Mouse (Mus musculus) left cerebral cortex, postnatal 36 days (tissue): ENCODE measurements around the gene Fam89b. TPM values are rescaled to one million over a fixed set of nuclear protein-coding genes. Genes with fewer than 3 reads are reported as not detected.
"Not testable (repeated sequence)": the region's sequence is repeated elsewhere in the genome, so short reads cannot be mapped to it uniquely, and the experiment has no call there.

Source experiments
- DNase-seq, 2 experiments: peaks; one replicate each; pipeline ENCODE4 v3.0.0; 2021 to 2022; ENCODE audit warnings: low spot score in 2 of 2, mixed read lengths in 1 of 2
- intact Hi-C: fragments of 180-260 bp; cut with DNase I; formaldehyde crosslinking; loops from one replicate; pipeline ENCODE4 v1.15.1; 2025
- microRNA-seq: library from miRNA; unstranded; fragments of <30 nt; microRNA quantifications from one replicate; pipeline ENCODE4 v1.2.0, GENCODE M21; 2022
- total RNA-seq, 2 experiments: library from RNA; stranded (reverse); gene quantifications; 2 replicates each; pipeline ENCODE4 v1.2.3; 2021

Gene Fam89b
- total RNA-seq, 2 experiments from 2014 or later = 26.8 to 28.7 TPM

DNA sequence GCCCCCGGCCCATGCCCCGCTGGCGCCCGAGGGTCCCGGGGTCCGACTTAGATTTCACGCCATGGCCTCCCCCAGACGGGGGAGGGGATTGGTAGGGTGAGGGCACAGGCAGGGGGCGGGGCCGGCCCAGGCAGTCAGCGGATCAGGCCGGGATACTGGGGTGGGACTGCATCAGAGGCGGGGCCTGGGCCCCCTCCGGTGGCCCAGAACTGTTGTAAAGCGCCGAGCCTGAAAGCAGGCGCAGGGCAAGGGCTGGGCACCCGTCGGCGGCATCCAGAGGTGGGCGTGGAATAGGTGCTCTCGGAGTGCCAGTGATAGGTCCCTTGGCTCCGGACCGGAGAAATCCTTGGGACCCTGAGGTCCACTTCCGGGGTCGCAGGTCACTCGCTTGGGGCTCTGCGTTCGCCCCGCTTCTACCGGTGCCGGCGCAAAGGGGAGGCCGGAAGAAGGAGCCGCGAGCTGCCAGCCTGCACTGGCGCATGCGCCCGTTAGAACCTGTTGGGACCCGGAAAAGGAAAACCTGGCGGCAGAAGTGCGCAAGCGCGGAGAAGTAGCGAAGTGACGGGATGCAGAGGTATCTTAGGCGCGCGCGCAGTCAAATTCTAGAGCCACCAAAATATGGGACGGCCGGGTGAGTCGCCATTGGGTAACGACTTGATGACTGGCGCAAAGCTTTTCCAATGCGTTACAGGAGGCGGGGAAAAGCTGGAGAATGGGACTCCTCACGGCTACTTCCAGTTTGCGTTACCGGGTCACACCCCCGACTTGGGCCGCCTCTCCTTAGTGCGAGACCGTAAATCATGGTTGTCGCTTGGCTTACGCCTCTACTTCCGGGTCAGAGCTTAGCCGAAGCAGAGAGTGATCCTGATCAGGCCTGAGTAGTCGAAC lies 41.0 kb downstream of the Fam89b start, which contains the start of the genes Map3k11 and Pcnx3:
Map3k11 (plus strand) TSS at position 543 of the 888 bp plus-strand sequence.
Pcnx3 (minus strand) TSS at position 709 of the 888 bp plus-strand sequence.
- intact Hi-C loops = loop anchor here (2.0 kb wide), 2 partner anchors 40 to 78 kb away; partner anchors contain the start of genes Fam89b and Kat5
- DNase-seq = peak; percentile 99

DNA sequence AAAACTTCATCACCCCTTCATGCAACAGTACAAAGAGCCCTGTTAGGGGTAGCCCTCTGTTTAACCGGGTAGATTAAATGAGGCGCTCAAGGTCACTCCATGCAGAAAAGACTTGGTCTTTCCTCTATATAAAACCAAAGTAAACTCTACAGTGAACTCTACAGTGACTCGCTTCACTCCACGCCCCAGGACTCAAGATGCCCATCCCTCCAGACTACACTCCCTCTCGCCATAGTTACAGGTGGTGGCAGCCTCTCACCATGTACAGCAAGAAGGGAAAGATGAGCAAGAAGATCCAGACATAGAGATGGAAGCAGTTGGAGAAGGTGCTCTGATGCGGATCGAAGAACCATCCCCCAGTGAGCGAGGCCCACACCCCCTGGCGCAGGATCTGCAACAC lies 41.7 kb downstream of the Fam89b start:
- no peak for DNase-seq
- intact Hi-C loops = loop anchor here (2.0 kb wide), 2 partner anchors 41 to 77 kb away; partner anchors contain the start of genes Fam89b and Kat5

DNA sequence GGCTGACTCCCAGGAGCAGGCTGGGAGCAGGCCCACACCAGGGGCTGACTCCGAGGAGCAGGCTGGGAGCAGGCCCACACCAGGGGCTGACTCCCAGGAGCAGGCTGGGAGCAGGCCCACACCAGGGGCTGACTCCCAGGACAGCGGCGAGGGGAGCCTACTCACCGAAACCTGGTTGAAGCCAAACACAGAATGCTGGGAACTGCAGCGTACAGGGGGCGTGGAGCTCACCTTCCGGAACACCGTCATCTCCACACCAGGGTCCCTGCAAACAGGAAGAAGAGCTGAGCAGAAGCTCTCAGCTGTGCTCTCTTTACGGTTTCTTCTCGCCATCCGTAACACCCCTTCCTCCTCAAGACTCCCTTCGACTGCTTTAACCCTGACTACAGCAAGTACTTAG lies 42.5 kb downstream of the Fam89b start:
- DNase-seq, intact Hi-C loops: not testable (repeated sequence)

DNA sequence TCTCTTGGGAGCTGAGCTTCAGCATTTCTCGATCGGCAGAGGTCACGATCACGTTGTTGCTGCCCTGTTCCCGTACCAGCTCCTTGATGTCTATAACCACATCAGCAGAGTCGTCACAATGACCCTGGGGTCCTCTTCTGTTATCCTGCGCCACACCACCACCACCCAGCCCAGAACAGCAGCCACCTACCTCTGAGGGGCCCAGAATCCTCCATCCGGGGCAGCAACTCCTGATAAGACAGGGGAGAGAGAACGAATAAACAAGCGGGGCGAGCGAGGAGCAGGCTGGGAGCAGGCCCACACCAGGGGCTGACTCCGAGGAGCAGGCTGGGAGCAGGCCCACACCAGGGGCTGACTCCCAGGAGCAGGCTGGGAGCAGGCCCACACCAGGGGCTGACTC lies 43.0 kb downstream of the Fam89b start:
- DNase-seq = no peak
- intact Hi-C loops = no loop called here

DNA sequence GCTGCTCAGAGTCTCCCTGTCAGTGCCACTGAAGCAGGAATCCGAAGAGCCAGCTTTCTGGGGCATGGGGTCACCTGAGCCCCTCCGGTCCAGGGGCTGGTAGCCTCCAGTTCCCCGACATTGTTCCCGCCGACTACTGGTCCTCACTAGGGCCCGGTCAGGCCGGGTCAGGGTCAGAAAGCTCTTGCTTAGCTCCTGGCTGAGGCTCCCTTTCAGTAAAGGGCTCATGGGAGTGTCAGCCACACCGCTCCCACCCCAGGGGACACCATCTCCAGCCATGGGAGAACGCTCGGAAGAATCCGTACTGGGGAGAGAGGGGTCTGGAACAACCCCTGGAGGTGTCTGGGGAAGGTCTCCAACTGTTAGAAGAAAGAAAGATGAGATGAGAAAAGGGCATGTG lies 43.6 kb downstream of the Fam89b start:
- intact Hi-C loops = no loop called here

DNA sequence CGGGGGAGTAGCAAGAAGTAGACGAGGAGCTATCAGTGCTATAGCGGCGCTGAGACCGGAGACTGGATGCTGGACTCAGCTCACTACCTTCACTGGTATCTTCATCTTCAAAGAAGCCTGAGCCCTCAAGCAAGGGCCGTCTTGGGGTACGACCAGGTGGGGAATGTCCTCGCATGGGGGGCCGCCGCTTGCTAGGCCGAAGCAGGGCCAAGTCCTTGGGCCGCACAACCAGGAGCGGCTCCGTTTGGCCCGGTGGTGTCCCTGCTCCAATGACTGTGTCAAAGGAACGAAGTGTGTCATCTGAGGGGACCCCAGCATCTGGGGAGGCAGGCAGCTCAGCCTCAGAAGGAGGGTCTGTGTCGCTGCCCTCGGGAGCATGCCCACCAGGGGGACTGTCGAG lies 44.0 kb downstream of the Fam89b start:
- DNase-seq = no peak
- intact Hi-C loops = no loop called here

More for the DNA sequence above, 43.6 kb downstream of the Fam89b start:
- DNase-seq = no peak

DNA sequence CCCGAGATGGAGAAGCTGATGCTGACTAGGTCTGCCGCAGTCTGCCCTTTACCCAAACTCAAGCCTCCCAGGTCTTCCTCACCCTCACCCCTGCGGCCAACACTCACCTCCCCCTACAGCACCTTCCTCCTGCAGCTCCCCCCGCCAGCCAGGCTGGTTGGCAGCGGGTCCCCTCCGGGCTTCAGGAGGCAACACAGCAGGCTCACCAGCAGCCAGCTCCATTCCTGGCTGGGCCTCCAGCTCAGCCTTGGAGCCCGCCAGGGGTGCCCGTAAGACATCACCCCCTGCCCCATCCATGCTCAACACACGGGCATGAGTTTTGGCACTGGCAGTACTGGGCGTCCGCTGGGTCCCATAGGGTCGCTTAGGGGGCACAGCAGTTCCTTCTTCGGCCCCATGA lies 44.5 kb downstream of the Fam89b start:
- no peak for DNase-seq
- intact Hi-C loops = no loop called here

DNA sequence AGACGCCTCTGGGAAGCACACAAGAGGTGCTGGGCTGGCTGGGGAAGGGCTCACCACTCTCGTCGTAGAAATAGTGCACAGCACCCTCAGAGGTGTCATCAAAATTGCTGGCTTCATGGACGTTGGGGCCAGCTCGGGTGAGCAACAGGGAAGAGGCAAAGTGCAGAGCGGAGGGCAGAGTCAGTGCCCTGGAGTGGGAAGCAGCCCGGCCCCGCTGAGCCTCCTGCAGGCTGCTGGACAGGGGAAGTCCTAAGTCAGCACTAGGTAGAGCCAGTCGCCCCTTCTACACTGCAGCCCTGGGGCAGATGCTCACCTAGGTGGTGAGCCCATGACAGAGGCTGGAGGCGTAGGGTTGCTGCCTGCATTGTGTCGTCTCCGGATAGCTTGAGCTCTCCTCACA lies 45.2 kb downstream of the Fam89b start:
- DNase-seq = no peak
- intact Hi-C loops = no loop called here

DNA sequence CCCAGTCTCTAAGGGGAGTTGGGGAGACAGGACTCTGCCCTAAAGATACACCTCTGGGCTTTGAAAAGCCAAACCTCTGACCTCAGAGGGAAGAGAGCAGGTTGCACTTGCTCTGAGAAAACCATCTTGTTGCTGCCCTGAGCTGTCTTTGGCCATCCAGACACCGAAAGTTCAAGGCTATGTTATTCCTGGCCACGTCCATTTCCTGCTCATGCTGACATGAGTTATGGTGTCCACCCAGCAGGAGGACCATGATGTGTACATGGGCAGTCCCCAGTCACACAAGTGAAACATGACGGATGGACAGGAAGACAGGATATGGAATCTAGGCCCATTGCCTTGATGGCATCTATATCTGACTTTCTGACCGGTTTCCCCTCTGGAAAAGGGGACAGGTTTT lies 49.0 kb downstream of the Fam89b start:
- intact Hi-C loops = no loop called here
- DNase-seq = no peak

Small RNAs within 50 kb of the gene (microRNA-seq; reads per million reads assigned to microRNA genes)
- 0.76 reads per million for gene Mir6987

Other genes starting within 250 kb of the Fam89b start
- gene Mus81, start 241.3 kb downstream of the Fam89b start, total RNA-seq = 10 to 100 TPM; 30.5 to 31.1 TPM
- gene Cfl1, start 239.2 kb downstream of the Fam89b start, total RNA-seq = 1,000 to 10,000 TPM; 1,319 to 1,567 TPM
- gene 1700020D05Rik, start 225.9 kb downstream of the Fam89b start, total RNA-seq = 10 to 100 TPM in 1 of 2 experiments, 1 to 10 TPM in 1; 2.7 to 11.0 TPM
- 10 to 100 TPM; 77.2 to 89.0 TPM for gene Snx32, start 219.1 kb downstream of the Fam89b start, total RNA-seq
- gene Ovol1, start 169.0 kb downstream of the Fam89b start, total RNA-seq = not detected
- 1 to 10 TPM; 6.6 to 7.3 TPM for gene Ap5b1, start 161.6 kb downstream of the Fam89b start, total RNA-seq
- 10 to 100 TPM; 73.2 to 74.8 TPM for gene Rnaseh2c, start 127.8 kb downstream of the Fam89b start, total RNA-seq
- 100 to 1,000 TPM in 1 of 2 experiments, 10 to 100 TPM in 1; 80.4 to 105 TPM for gene Kat5, start 119.4 kb downstream of the Fam89b start, total RNA-seq
- 10 to 100 TPM; 18.1 to 19.8 TPM for gene Rela, start 92.2 kb downstream of the Fam89b start, total RNA-seq
- gene Sipa1, start 65.9 kb downstream of the Fam89b start, total RNA-seq = 10 to 100 TPM; 14.0 to 22.8 TPM
- 10 to 100 TPM; 17.3 to 19.2 TPM for gene Map3k11, start 40.9 kb downstream of the Fam89b start, total RNA-seq
- 10 to 100 TPM; 66.1 to 83.1 TPM for gene Pcnx3, start 40.7 kb downstream of the Fam89b start, total RNA-seq
- not detected for gene Kcnk7, start 25.3 kb downstream of the Fam89b start, total RNA-seq
- 10 to 100 TPM; 22.9 to 27.1 TPM for gene Ehbp1l1, start 3.3 kb downstream of the Fam89b start, total RNA-seq
- 10 to 100 TPM; 25.1 to 40.3 TPM for gene Ltbp3, start 11.3 kb upstream of the Fam89b start, total RNA-seq
- 10 to 100 TPM; 90.5 to 98.8 TPM for gene Scyl1, start 41.8 kb upstream of the Fam89b start, total RNA-seq
- 10 to 100 TPM; 11.6 to 13.3 TPM for gene Frmd8, start 145.6 kb upstream of the Fam89b start, total RNA-seq
- 1 to 10 TPM; 3.0 to 4.1 TPM for gene Slc25a45, start 148.2 kb upstream of the Fam89b start, total RNA-seq
- gene Tigd3, start 164.5 kb upstream of the Fam89b start, total RNA-seq = 1 to 10 TPM; 4.3 to 4.5 TPM
- gene Dpf2, start 183.4 kb upstream of the Fam89b start, total RNA-seq = 10 to 100 TPM; 77.5 to 96.5 TPM
- 1 to 10 TPM; 5.5 to 8.3 TPM for gene Cdc42ep2, start 195.2 kb upstream of the Fam89b start, total RNA-seq
- 1 to 10 TPM; 4.6 to 5.5 TPM for gene Pola2, start 234.5 kb upstream of the Fam89b start, total RNA-seq